In the genomic region with DNA sequence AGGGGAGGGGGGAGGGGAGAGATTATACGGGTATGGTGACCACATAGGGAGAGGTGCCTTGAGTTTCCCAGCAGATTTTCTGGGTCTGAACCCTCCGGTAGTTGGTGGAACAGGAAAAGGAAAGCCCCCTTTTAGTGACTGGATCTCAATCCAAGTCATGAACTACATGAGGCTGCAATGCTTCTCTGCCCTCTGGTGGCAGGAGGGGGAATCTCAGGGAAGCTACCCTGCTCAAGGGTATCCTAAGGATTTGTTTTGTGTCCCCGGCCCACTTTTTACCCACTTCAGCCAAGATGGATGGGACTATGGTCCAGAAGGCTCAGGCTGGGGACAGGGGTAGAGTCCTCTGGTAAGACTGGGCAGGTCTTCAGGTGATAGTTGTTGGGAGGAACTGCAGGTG, we compare ENCODE assay signal across 9 mouse cellular contexts. TPM values are rescaled to one million over a fixed set of nuclear protein-coding genes. Genes with fewer than 3 reads are reported as not detected.
A peak's percentile ranks its signal among the peaks of the same experiment; 100 is the strongest.
DNase-seq lines count a peak whose midpoint lies in the region; ATAC-seq and TF ChIP-seq lines count a peak whose summit lies in the region.
"Had no signal": no experiment of that assay in that cellular context is flagged by ENCODE, and none has a peak within 500 bp of the region (broad histone marks: within the 10 kb centered on the region; RNA-seq: fewer than 3 reads in every experiment).

No protein-coding gene starts in this region.

- H3K4me2 ChIP-seq in heart, embryonic 11.5 days, result no peak overlapping the region
- H3K4me2 ChIP-seq in midbrain, embryonic 12.5 days (replicated peaks), result no peak overlapping the region

- intact Hi-C loops in gastrocnemius, postnatal 36 days (cut with DNase I), result loop anchor here (5.0 kb wide), 3 partner anchors 34 to 174 kb away; a partner anchor contains a TSS

- TF ChIP-seq POLR2A in brain, embryonic 14.5 days (IDR thresholded peaks at IDR 0.05; ENCODE audit: borderline replicate concordance, extremely low read depth, insufficient read depth, insufficient read length, poor library complexity, severe bottlenecking), result no peak

- peaks cover 20% of the 10 kb centered on the region; the same call in 1 of the 2 replicates for H3K27me3 ChIP-seq in heart, embryonic 11.5 days (ENCODE audit: control insufficient read depth, insufficient read depth, low read length)
- peaks cover 66% of the 10 kb centered on the region for H3K27me3 ChIP-seq in E14TG2a.4 (ENCODE audit: insufficient read depth, low read length)
- H3K27me3 ChIP-seq in midbrain, embryonic 12.5 days, result peaks cover 19% of the 10 kb centered on the region

- no peak overlapping the region for H3K4me3 ChIP-seq in heart, embryonic 11.5 days (ENCODE audit: low read depth, low read length)
- no peak overlapping the region for H3K4me3 ChIP-seq in E14TG2a.4 (replicated peaks; ENCODE audit: low read length)
- H3K4me3 ChIP-seq in midbrain, embryonic 12.5 days, result no peak overlapping the region

- TF ChIP-seq CTCF in E14TG2a.4 (conservative IDR thresholded peaks at IDR 0.05; ENCODE audit: low read length), result peak; percentile 98
- TF ChIP-seq CTCF in brain, embryonic 14.5 days (IDR thresholded peaks at IDR 0.05; ENCODE audit: borderline replicate concordance, extremely low read depth, insufficient read depth, insufficient read length), result peak; percentile 83

- WGBS in heart, embryonic 11.5 days (ENCODE audit: insufficient replicate concordance), result 17% methylated on average over 3 of the region's 3 CpGs
- WGBS in midbrain, embryonic 12.5 days, result 15% methylated on average over 3 of the region's 3 CpGs

- no peak overlapping the region for H3K27ac ChIP-seq in heart, embryonic 11.5 days (ENCODE audit: low read depth, low read length)
- no peak overlapping the region for H3K27ac ChIP-seq in midbrain, embryonic 12.5 days (replicated peaks)

- H3K9ac ChIP-seq in heart, embryonic 11.5 days (ENCODE audit: low read depth, low read length), result no peak overlapping the region
- no peak overlapping the region for H3K9ac ChIP-seq in midbrain, embryonic 12.5 days (replicated peaks)

- peak; percentile 45 for DNase-seq in heart, adult 8-10 months (ENCODE audit: low spot score)
- peak; percentile 63 for DNase-seq in brain, embryonic 14.5 days (ENCODE audit: low read depth)
- DNase-seq in gastrocnemius, postnatal 36 days, result peak; percentile 32 to 40
- peak; percentile 33 to 67 for DNase-seq in layer of hippocampus, postnatal 25 days (ENCODE audit: extremely low spot score in 1 of 2, low spot score in 1 of 2)
- peak; percentile 40 to 66 for DNase-seq in thymus, adult 18-20 months

- H3K36me3 ChIP-seq in heart, embryonic 11.5 days (ENCODE audit: control insufficient read depth, insufficient read depth, low read length), result no peaks in the 10 kb centered on the region
- no peaks in the 10 kb centered on the region for H3K36me3 ChIP-seq in E14TG2a.4 (ENCODE audit: insufficient read depth, low read length)
- H3K36me3 ChIP-seq in midbrain, embryonic 12.5 days, result no peaks in the 10 kb centered on the region

- no peak for ATAC-seq in heart, embryonic 11.5 days (replicated peaks; ENCODE audit: insufficient number of reproducible peaks, low FRiP score, low TSS enrichment)
- peak; percentile 30; the same call in 1 of the 2 replicates for ATAC-seq in midbrain, embryonic 12.5 days (ENCODE audit: low FRiP score, low read depth)

- 0 out of 2 replicates have a peak, but pooled peaks cover 4% of the 10 kb centered on the region for H3K4me1 ChIP-seq in heart, embryonic 11.5 days (ENCODE audit: control insufficient read depth, insufficient read depth, low read length)
- H3K4me1 ChIP-seq in E14TG2a.4 (replicated peaks; ENCODE audit: low read depth, low read length), result peaks cover 16% of the 10 kb centered on the region
- peaks cover 5% of the 10 kb centered on the region for H3K4me1 ChIP-seq in midbrain, embryonic 12.5 days

- no peaks in the 10 kb centered on the region for H3K9me3 ChIP-seq in heart, embryonic 11.5 days (replicated peaks; ENCODE audit: control insufficient read depth, low read length)
- H3K9me3 ChIP-seq in E14TG2a.4 (ENCODE audit: low read length), result 0 out of 2 replicates have a peak, but pooled peaks cover 3% of the 10 kb centered on the region
- no peaks in the 10 kb centered on the region for H3K9me3 ChIP-seq in midbrain, embryonic 12.5 days

RNA-seq across cellular contexts. Expression of a gene that starts 2.7 kb away (rescaled TPM):
- total RNA-seq in heart, adult 8-10 months (2022), result not detected
- not detected in 2 replicates for polyA plus RNA-seq in heart, embryonic 11.5 days (2014; fragmentation: Nextera tagmentation; extraction: Ambion mirVana)
- polyA plus RNA-seq in brain, embryonic 14.5 days (2012; rRNA removed), result 0.03 TPM in 1 of 2 replicates, not detected in the other
- total RNA-seq in gastrocnemius, postnatal 36 days (2021), result not detected
- total RNA-seq in layer of hippocampus, postnatal 25 days (2021), result not detected
- not detected in 2 replicates for polyA plus RNA-seq in midbrain, embryonic 12.5 days (2016; fragmentation: Nextera tagmentation; extraction: Ambion mirVana)
- polyA plus RNA-seq: large intestine, adult 2 months had no signal

RNA-seq across cellular contexts. Expression of a gene that starts 5.2 kb away (rescaled TPM):
- total RNA-seq in heart, adult 8-10 months (2022), result 1 to 10 TPM in 2 of 4 experiments, under 1 TPM in 2; 0.27 to 1.6 (median 0.69) TPM
- polyA plus RNA-seq in heart, embryonic 11.5 days (2014; fragmentation: Nextera tagmentation; extraction: Ambion mirVana), result 17.4 and 18.3 TPM in 2 replicates
- 6.5 and 7.7 TPM in 2 replicates for polyA plus RNA-seq in brain, embryonic 14.5 days (2012; rRNA removed)
- 1 to 10 TPM in 1 of 2 experiments, under 1 TPM in 1; 0.72 to 1.3 TPM for total RNA-seq in gastrocnemius, postnatal 36 days (2021)
- 1 to 10 TPM; 1.2 to 1.3 TPM for total RNA-seq in layer of hippocampus, postnatal 25 days (2021)
- polyA plus RNA-seq in midbrain, embryonic 12.5 days (2016; fragmentation: Nextera tagmentation; extraction: Ambion mirVana), result 4.4 and 7.1 TPM in 2 replicates

RNA-seq across cellular contexts. Expression of a gene that starts 21.8 kb away (rescaled TPM):
- under 1 TPM; 0.41 to 0.78 (median 0.70) TPM for total RNA-seq in heart, adult 8-10 months (2022)
- polyA plus RNA-seq in heart, embryonic 11.5 days (2014; fragmentation: Nextera tagmentation; extraction: Ambion mirVana), result 10.2 and 12.0 TPM in 2 replicates
- polyA plus RNA-seq in brain, embryonic 14.5 days (2012; rRNA removed), result 0.18 and 0.30 TPM in 2 replicates
- under 1 TPM; 0.48 to 0.86 TPM for total RNA-seq in gastrocnemius, postnatal 36 days (2021)
- total RNA-seq in layer of hippocampus, postnatal 25 days (2021), result under 1 TPM; 0.14 to 0.15 TPM
- 1.7 and 2.1 TPM in 2 replicates for polyA plus RNA-seq in midbrain, embryonic 12.5 days (2016; fragmentation: Nextera tagmentation; extraction: Ambion mirVana)
